Mouse (Mus musculus): ENCODE results near the gene Hdac9.

DNA sequence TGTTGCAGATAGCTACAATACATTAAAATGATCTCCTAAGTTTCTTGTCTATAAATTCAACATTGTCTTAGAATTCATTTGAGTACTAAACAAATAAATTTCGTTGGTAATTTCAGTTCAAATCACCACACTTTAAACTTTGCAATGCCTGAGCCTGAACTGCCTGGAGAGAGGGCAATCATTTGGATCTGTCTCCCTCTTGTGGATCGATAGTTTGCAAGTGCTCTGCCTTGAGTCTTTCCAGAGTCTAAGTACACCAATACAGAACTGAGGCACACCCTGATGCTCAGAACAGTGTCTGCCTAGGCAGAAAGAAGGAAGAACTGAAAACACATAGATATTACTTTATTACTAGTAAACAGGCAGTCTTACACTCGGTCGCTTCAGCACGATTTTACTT lies 484.4 kb downstream of the Hdac9 start:
- TF ChIP-seq GATA1 (IDR thresholded peaks at IDR 0.05; ENCODE audit: borderline replicate concordance, low read length) (no peak), FLI1 (IDR thresholded peaks at IDR 0.05; ENCODE audit: low read length) (no peak)
